Mouse (Mus musculus) hematopoietic stem cell, adult 5-6 weeks (primary cell): Measurements from ENCODE around the gene Rgcc. TPM values are rescaled to one million over a fixed set of nuclear protein-coding genes. Genes with fewer than 3 reads are reported as not detected.
A peak's percentile ranks its signal among the peaks of the same experiment; 100 is the strongest.

Source experiments
- ATAC-seq, 2 experiments: fragments of 125-278 bp in 1 of 2; replicated peaks in 1 of 2; 2 replicates each; pipeline ENCODE4 v1.8.0; 2016 to 2017; ENCODE audit warnings: inconsistent platforms in 2 of 2, mild to moderate bottlenecking in 2 of 2, moderate number of reproducible peaks in 2 of 2, low read depth in 1 of 2, moderate TSS enrichment in 1 of 2; ENCODE audit not compliant: low FRiP score in 2 of 2, poor library complexity in 2 of 2, severe bottlenecking in 2 of 2, insufficient read depth in 1 of 2, low TSS enrichment in 1 of 2
- total RNA-seq: library from RNA; stranded (forward); fragments of 172-1452, 232-1000 nt; gene quantifications from 2 replicates; pipeline ENCODE4 v1.2.3, GENCODE M21; 2017

The Rgcc gene
- total RNA-seq, 1 experiment from 2014 or later = 43.7 TPM

GRCm38 (mm10) chr14:79266408-79266807 lies 35.0 kb downstream of the Rgcc start:
- no peak for ATAC-seq

DNA sequence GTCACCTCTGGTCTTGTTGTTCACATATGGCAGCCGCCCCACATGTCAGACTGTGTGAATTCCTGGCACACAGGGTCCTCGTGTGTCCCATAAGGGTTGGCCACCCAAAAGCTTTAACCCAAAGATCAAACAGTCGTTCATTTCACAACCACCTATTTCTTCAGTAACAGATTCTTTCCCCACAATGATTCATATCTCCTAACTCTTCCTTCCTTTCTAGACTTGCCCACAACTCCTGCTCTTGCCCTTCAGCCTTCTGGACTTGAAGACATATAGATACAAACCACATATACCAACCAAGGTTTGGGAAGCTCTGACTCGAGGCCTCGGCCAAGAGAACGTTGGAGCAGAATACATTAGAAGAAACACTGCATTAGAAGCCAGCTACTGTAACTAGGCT lies 35.7 kb downstream of the Rgcc start:
- ATAC-seq = peak in 1 of 2 experiments; percentile 30; a peak in 1 of 4 replicates

DNA sequence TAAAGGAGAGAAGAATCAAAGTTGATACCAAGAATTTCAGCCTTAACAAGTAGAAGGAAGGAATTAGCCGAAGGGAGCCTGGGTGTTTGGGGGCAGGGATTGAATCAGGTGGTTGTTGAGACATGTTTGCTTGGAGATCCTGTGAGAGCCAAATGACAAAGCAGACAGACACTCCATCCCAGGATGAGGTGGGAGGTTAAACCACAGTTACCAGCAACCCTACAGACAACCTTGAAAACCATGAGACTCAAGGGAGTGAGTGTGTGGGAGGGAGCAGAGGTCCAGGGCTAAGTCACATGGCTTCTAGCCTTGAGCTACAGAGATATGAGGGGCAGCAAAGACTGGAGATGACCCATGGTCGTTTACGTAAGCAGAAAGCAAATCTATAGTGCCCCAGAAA lies 38.1 kb downstream of the Rgcc start:
- no peak for ATAC-seq

DNA sequence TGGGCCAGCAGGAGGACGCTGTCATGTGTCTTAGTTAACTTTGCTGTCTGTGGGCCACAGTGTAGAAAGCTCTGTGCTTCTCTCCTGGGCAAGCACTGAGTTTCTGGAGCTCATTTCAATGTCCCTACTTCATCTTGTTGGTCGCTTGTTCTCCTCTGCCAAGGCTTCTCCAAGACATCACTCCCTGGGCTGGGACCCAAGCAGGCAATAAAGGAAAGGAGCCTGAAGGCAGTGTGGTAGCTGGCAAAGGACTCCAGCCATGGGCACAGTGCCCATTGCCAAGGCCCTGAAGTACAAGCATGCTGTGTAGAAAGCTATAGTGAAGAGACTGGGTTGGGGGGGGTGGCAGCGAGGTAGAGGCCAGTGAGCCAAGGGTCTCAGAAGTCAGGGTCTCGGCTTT lies 38.8 kb downstream of the Rgcc start:
- ATAC-seq = no peak

DNA sequence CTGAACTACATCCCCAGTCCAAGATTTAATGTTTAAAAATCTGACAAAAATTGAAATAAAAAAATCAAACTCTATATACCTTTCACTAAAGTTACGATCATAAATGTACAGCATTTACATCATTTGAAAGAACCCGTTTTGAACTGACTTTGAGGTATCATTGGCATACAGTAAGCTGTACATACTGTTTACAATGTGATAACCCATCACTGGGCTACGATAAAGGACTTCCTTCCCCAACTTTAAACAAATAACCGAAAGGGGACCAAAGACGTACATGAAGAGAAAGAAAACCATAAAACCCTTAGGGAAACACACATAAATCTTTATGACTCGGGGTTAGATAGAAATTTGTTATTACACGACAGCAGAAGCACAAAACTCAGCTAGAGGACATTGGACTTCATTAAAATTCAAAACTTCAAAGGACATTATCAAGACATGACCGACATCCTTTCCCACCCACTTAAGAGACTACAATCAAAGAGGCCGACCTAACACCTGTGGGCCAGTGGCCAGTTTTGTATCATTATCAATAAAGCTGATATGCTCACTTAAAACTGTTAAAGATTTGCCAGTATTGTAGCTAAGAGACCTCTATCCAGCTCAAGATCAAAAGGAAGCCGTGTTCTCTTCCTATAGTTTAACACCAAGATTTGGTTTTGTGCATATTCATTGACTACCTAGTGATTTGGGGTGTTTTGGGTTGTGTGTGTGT lies 42.2 kb downstream of the Rgcc start:
- no peak for ATAC-seq

DNA sequence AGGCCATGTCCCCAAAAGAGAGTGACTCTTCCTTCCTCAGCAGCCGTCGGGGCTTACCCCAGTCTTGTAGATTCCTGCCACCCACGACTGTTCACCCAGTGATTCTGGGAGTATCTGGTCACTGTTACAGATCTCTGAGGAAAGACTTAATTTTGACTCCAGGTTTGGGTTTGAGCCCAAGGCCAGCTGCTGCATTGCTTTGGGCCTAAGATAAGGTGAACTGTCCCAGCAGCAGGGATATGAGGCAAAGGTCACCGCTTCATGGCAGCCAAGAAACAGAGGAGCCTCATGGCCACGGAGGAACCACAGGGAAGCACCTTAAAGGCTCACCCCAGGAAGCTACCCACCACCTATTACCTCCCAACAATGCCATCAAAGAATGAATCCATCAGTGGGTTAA lies 44.8 kb downstream of the Rgcc start:
- no peak for ATAC-seq

- no peak for ATAC-seq
Measured at GRCm38 (mm10) chr14:79255786-79256185, 45.7 kb downstream of the Rgcc start.

GRCm38 (mm10) chr14:79251727-79252285 lies 49.6 kb downstream of the Rgcc start:
- ATAC-seq = no peak

DNA sequence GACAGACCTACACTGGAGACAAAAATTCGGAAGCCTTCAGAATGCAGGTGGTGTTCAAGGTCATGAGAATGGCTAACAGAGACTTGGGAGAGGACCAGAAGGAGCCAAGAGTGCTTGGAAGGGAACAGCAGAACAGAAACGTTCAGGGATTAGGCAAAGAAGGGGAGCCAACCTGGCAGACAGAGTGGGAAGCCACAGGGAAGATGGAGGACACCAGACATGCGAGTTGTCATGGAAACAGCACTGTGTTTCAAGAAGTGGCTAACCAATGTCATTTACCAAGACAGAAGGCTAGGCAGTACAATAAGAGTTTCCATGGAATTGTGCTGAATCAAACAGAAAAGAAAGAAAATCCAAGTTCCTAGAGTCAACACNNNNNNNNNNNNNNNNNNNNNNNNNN lies 56.9 kb downstream of the Rgcc start:
- no peak for ATAC-seq

GRCm38 (mm10) chr14:79243038-79243883 lies 58.2 kb downstream of the Rgcc start:
- peak; percentile 92 to 96 for ATAC-seq

DNA sequence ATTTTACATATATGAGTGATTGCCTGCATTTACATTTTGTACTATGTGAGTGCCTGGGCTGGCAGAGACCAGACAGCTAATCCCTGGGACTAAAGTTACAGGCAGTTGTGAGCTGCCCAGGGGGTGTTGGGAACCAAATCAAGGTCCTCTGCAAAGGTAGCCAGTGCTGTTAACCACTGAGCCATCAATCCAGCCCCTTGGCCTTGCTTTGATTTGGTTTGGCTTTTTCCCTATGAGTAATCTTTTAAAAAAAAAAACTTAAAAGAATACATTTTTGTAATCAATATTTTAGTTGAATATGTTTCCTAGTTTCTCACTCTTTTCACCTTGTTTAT lies 59.1 kb downstream of the Rgcc start:
- ATAC-seq = no peak

- no peak for ATAC-seq
Measured at GRCm38 (mm10) chr14:79241656-79242385, 59.6 kb downstream of the Rgcc start.

- no peak for ATAC-seq
Measured at GRCm38 (mm10) chr14:79241057-79241570, 60.3 kb downstream of the Rgcc start.

DNA sequence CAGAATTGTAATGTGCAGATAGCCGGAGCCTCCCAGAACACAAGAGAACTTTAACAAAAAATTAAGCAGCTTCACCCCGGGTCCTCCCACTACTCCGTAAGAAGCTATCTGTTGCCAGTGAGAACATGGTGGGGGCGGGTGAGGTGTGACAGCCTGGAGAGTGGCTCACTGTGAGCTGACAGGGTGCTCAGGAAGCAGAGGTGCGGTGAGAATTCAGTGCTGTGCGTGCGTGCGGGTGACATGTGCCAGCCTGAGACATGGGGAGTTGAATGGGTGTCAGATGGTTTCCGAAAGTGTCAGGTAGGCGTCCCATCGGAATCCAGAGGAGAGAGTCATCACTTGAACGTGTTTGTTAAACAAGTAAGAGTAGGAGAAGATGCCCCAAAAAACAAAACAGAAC lies 62.0 kb downstream of the Rgcc start:
- no peak for ATAC-seq
